Mouse (Mus musculus) right cerebral cortex, postnatal 10 days (tissue): ENCODE measurements around the gene Clasrp.

Experiments used
- DNase-seq, 2 experiments: peaks; one replicate each; pipeline ENCODE4 v3.0.0; 2021; ENCODE audit warnings: low spot score in 2 of 2

Clasrp gene

GRCm38 (mm10) chr7:19603849-19604605 is at the start of gene Clasrp:
Gene Clasrp (minus strand): TSS chr7:19604486.
- DNase-seq, result peak; percentile 96

GRCm38 (mm10) chr7:19652614-19653013 is 48.3 kb upstream of the Clasrp start:
- DNase-seq, result no peak

- DNase-seq, result no peak
These were observed 46.9 kb upstream of the Clasrp start for GRCm38 (mm10) chr7:19651063-19651786.

GRCm38 (mm10) chr7:19641223-19641622 is 36.9 kb upstream of the Clasrp start:
- no peak for DNase-seq

- DNase-seq, result no peak
These were observed 31.0 kb upstream of the Clasrp start for GRCm38 (mm10) chr7:19635074-19635827.

GRCm38 (mm10) chr7:19634591-19634990 is 30.3 kb upstream of the Clasrp start:
- DNase-seq, result no peak

GRCm38 (mm10) chr7:19633855-19634254 is 29.6 kb upstream of the Clasrp start:
- DNase-seq, result no peak

- no peak for DNase-seq
These were observed 28.9 kb upstream of the Clasrp start for GRCm38 (mm10) chr7:19633197-19633596.

GRCm38 (mm10) chr7:19632720-19633119 is 28.4 kb upstream of the Clasrp start:
- DNase-seq, result no peak

- DNase-seq, result no peak
These were observed 28.0 kb upstream of the Clasrp start for GRCm38 (mm10) chr7:19632275-19632674.

- DNase-seq, result peak; percentile 94 to 96
These were observed 25.1 kb upstream of the Clasrp start, which contains the start of gene Relb for GRCm38 (mm10) chr7:19629361-19629734. Gene Relb (minus strand): TSS chr7:19629438.

GRCm38 (mm10) chr7:19628536-19629360 is 24.5 kb upstream of the Clasrp start:
- peak; percentile 92 to 93 for DNase-seq

- DNase-seq, result no peak
These were observed 23.9 kb upstream of the Clasrp start for GRCm38 (mm10) chr7:19628192-19628535.

- DNase-seq, result no peak
These were observed 23.4 kb upstream of the Clasrp start for GRCm38 (mm10) chr7:19627721-19628120.

GRCm38 (mm10) chr7:19623433-19623832 is 19.1 kb upstream of the Clasrp start:
- DNase-seq, result no peak

GRCm38 (mm10) chr7:19622241-19622640 is 18.0 kb upstream of the Clasrp start:
- DNase-seq, result no peak

GRCm38 (mm10) chr7:19620811-19621210 is 16.5 kb upstream of the Clasrp start:
- peak; percentile 68 to 81 for DNase-seq

- peak; percentile 79 to 80 for DNase-seq
These were observed 14.9 kb upstream of the Clasrp start for GRCm38 (mm10) chr7:19619004-19619801.

GRCm38 (mm10) chr7:19615036-19615577 is 10.8 kb upstream of the Clasrp start:
- no peak for DNase-seq

- no peak for DNase-seq
These were observed 6.7 kb upstream of the Clasrp start for GRCm38 (mm10) chr7:19610969-19611368.
